Mouse (Mus musculus) neural tube, embryonic 10.5 days (tissue): ENCODE data around the gene Spryd4.
A peak's percentile ranks its signal among the peaks of the same experiment; 100 is the strongest.
"Not testable (repeated sequence)": the region's sequence is repeated elsewhere in the genome, so short reads cannot be mapped to it uniquely, and the experiment has no call there.

ENCODE experiments used
- DNase-seq: peaks from one replicate; pipeline ENCODE4 v3.0.0-alpha.2; 2017; ENCODE audit warnings: low spot score; ENCODE audit errors: extremely low spot score

Gene Spryd4

GRCm38 (mm10) chr10:128225538-128225937 lies 13.9 kb upstream of the Spryd4 start, which contains the start of gene Mip:
Mip (plus strand) TSS chr10:128225838.
- DNase-seq = no peak

DNA sequence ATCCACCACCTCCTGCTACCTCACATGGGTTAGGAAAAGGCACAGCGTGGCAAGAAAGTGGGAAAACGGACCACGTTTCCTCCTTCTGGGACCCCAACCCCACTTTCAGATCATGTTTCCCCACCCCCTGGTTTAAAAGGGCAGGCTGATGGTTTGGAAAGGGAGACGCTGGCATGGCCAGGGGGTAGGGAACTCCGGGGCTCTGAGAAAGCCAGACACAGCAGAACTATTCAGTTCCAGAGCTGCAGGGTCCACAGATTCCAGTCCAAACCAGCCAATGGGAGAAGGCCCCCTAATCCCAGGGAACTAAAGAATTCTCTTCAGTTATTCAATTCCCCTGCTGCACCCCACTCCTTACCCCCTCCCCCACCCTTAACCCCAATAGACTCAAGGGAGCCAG lies 13.5 kb upstream of the Spryd4 start:
- no peak for DNase-seq

DNA sequence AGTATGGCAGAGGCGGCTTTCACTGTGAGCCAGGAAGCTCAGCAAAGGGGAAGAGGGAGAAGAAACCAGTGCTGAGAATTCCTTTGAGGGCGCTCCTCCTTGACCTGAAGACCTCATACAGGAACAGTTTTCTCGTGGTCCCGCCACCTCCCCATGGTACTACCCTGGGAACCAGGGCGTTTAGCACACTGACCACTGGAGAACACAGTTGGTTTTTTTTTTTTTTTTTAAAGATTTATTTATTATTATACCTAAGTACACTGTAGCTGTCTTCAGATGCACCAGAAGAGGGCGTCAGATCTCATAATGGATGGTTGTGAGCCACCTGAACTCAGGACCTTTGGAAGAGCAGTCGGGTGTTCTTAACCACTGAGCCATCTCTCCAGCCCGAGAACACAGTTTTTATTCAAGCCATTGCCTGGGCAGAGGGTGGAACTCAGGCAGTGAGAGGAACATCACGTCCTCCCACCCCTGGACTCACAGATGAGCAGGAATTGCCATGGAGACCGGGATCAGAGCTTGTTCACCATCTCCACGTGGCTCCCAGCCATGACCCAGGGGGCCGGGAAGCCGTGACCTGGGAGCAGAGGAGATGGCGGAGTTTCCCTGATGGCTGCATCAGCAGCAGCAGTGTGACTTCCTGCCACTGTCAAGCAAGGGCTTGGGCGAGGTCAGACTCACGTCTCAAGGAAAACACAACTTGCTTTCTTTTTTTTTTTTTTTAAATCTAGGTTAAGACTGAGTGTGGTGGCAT lies 10.1 kb upstream of the Spryd4 start:
- no peak for DNase-seq

DNA sequence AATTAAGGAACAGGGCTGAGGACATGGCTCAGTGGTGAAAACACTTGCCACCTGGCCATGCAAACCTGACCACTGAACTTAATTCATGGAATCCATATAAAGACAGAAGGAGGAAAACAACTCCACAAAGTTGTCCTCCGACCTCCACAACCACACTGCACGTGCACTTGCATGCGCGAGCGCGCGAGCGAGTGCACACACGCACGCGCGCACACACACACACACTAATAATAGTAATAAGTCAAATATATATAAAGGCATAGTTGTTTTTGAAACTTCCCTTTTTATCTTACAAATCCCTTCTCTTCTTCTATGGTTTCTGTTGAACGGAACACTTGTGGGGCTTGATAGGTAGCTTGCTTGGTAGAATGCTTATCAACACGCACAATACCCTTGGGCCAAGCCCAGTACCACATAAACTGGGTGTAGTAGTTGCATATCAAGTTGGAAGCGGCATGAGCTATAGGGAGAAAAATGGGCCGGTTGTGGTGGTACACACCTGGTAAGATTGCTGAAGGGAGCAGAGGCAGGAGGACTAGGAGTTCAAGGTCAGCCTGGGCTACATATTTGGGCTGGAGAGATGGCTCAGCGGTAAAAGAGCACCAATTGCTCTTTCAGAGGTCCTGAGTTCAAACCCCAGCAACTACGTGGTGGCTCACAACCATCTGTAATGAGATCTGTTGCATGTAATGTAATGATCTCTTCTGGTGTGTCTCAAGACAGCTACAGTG lies 6.9 kb upstream of the Spryd4 start:
- no peak for DNase-seq

DNA sequence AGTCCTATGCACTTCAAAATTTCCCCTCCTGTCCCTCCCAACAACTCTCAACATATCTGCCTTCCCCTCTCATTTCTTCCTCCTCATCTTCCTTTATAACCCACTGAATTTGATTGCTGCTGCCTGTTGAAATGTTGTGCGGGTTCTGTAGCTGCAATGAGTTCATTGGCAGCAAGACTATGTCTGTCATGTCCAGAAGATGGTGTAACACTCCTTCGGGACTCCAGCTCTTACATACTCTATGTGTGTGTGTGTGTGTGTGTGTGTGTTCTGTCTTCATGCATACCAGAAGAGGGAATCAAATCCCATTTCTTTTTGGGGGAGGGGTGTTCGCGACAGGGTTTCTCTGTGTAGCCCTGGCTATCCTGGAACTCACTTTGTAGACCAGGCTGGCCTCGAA lies 3.4 kb upstream of the Spryd4 start:
- DNase-seq = no peak

- not testable (repeated sequence) for DNase-seq
Observed at GRCm38 (mm10) chr10:128214112-128214511, 2.5 kb upstream of the Spryd4 start.

GRCm38 (mm10) chr10:128212871-128213323 lies 1.3 kb upstream of the Spryd4 start:
- DNase-seq = peak; percentile 62

DNA sequence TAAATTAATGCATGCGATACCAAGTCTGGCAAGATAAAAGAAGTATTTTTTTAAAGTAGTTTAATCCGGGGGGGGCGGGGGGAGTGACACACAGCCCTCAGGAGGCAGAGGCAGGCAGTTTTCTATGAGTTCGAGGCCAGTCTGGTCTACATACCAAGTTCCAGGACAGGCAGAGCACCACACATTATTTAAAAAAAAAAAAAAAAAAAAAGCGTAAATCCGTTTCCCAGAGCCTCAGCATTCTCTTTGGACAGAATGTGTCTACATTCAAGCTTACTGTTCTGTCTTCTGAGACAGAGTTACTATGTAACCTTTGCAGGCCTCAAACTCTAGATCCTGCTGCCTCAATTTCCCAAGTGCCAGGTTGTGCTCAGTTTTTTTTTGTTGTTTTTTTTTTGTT lies 541 bp upstream of the Spryd4 start:
- DNase-seq = no peak

DNA sequence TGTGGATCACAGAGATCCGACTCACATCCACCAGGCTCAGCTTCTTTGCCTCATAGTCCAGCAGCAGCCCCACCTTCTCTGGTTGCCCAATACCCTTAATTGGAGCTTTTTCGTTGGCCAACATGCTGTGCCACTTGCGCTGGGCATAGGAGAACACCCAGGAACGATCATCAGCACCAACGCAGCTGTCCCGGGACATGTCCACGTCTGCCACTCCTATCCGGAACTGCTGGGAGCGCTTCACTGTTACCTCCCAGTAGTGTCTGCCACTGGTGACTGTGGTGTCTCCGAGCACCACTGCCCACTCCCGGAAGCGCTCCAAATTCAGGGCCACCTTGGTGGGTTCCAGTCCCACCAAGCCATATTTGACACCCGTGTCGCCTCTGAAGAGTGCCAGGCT lies 653 bp downstream of the Spryd4 start:
- DNase-seq = no peak

GRCm38 (mm10) chr10:128210131-128210530 lies 1.5 kb downstream of the Spryd4 start:
- DNase-seq = no peak

DNA sequence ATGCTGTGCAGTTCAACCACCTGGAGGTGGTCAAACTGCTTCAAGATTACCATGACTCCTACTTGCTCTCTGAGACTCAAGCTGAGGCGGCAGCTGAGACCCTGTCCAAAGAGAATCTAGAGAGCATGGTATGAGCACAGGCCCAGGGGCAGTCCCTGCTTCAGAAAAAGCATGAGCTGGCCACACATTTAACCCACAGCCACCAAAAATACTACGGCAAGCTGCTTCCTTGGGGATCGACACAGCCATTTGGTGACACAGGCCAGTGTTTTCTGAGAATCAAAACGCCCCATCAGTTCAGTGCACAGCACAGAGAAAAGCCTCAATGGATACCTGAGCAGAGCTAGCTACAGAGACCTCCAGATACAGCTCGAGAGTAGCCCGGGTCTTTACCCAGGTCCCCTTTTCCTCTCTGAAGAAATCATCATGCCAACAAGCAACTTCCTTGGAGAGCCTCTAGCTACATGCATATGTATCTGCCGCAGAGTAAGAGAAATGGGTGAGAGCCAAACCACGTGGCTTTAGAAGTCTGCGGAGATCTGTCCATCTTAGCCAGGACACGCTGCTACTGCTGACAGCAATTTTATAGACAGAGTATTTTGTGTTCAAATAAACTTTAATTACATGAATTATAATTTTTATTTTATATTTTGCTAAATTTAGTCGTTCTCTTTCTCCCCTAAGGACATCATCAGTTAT lies 2.1 kb downstream of the Spryd4 start:
- no peak for DNase-seq

- no peak for DNase-seq
Observed at GRCm38 (mm10) chr10:128208326-128208725, 3.3 kb downstream of the Spryd4 start.

DNA sequence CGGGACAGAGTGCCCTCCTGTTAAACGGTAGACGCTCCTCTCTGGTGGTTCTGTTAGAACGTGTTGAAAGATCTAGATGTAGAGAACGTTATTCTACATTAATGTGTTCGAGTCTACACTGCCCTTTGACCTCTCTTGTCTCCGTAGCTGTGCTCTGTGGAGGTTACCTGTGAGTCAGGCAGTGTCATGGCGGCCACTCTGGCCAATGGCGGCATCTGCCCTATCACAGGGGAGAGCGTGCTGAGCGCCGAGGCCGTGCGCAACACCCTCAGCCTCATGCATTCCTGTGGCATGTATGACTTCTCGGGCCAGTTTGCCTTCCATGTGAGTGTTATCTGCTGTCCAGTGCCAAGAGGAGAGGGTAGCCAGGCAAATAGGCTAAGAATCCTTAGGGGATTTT lies 6.7 kb downstream of the Spryd4 start:
- DNase-seq = no peak

GRCm38 (mm10) chr10:128201856-128202255 lies 9.8 kb downstream of the Spryd4 start:
- DNase-seq = no peak

DNA sequence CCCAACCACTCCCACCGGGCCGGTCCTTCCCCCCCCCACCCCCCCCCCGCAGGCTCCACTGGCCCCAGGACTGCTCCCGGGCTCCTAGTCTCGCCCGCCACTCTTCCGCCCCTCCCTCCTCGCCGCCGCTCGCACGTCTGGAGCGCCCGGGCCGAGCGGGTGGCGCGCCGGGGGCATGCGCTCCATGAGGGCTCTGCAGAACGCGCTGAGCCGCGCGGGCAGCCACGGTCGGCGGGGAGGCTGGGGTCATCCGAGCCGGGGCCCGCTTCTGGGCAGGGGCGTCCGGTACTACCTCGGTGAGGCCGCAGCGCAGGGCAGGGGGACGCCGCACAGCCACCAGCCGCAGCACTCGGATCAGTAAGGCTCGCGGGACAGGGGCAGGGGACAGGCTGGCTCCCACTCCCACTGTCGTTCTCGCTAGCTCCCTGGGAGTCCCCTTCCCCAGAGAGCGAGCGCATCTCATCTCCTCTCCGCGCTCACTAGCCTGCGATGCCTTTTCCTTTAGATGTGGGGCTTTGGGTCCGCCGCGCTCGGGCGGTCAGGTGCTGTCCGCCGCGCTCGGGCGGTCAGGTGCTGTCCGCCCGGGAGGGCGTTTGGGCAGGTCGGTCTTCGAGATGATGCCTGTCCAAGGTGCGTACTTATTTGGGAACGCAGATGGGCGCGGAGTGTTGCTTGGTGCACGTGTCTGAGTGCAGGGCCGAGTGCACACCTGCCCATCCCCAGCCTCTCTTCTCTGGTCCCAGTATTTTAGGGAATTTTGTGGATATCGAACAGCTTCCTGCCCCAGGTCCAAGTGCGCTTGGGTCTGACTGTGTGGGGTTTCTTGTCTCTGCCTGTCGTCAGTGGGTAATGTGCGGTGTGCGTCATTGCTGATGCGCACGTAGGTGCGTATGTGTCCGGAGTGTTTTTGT lies 16.8 kb downstream of the Spryd4 start:
- DNase-seq = no peak

DNA sequence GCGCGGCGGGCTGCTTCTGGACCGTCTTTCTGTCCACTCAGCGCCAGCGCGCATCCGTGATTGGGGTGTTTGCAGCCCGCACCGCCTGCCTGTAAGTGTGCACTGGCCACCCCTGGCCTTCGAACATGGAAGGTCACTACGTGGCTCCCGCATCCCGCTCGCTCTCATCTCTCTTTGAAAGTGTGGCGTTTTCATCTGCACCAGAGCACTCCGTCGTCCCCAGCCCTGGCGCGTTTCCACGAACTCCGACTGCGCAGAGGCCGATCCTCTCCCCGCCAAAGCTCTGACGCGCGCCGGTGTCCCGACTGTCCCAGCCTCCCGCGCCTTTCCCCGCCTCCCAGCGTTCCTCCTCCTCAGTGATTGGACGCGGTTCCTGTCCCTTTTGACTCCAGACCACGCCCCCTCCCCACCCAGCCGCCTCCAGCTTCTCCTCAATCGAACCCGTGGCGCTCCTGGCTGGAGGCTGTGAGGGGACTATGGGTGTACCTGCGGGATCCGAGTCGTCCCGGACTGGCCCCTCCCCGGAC lies 17.5 kb downstream of the Spryd4 start, which contains the start of gene Gls2:
Gls2 (plus strand) TSS at position 434 of the 527 bp plus-strand sequence.
- peak; percentile 99 for DNase-seq

DNA sequence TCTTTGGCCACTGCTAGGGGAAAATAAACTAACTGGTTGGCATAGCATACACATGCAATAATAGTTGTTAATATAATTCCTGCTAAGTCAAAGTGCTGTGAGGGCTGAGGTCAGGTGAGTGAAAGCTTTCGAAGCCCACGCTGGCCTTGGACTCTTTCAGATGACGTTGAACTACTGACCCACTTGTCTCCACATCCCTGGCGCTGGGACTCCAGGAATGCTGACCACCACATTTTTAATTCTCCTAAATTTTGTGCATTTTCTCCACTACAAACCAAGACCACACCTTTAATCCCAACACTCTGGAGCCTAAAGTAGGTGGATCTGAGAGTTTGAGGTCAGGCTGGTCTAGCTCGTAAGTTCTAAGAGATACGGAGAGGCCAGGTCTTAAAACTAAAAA lies 18.5 kb downstream of the Spryd4 start:
- no peak for DNase-seq

DNA sequence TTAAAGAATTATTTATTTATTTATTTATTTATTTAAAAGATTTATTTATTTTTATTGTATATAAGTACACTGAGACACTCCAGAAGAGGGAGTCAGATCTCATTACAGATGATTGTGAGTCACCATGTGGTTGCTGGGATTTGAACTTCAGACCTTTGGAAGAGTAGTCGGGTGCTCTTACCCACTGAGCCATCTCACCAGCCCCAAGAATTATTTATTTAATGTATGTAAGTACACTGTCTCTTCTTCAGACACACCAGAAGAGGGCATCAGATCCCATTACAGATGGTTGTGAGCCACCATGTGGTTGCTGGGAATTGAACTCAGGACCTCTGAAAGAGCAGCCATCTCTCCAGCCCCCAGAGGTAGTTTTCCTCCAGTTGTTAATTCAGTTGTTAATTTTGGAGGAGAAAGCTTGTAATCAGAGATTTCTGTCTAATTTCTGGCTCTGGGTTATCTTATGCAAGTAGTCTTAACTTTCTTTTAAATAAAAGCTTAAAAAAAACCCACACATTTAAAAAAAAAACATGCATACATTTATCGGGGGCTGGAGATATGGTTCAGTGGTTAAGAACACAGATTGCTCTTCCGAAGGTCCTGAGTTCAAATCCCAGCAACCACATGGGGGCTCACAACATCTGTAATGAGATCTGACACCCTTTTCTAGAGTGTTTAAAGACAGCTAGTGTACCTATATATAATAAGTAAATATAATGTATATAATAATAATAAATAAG lies 19.4 kb downstream of the Spryd4 start:
- not testable (repeated sequence) for DNase-seq

- DNase-seq = no peak
Observed at GRCm38 (mm10) chr10:128191472-128191871, 20.1 kb downstream of the Spryd4 start.
